Mouse (Mus musculus) skeletal muscle tissue, adult 2 months (tissue): ENCODE data around the gene Frmd4b.
A peak's percentile ranks its signal among the peaks of the same experiment; 100 is the strongest.

Experiments
- DNase-seq: peaks from one replicate; pipeline ENCODE4 v3.0.0-alpha.2; 2012; ENCODE audit warnings: low read depth, low spot score

Gene Frmd4b

GRCm38 (mm10) chr6:97370947-97371346 is 246.4 kb downstream of the Frmd4b start:
- DNase-seq = no peak

GRCm38 (mm10) chr6:97370460-97370859 is 246.9 kb downstream of the Frmd4b start:
- no peak for DNase-seq

GRCm38 (mm10) chr6:97363846-97364245 is 253.5 kb downstream of the Frmd4b start:
- DNase-seq = no peak

GRCm38 (mm10) chr6:97357606-97358005 is 259.7 kb downstream of the Frmd4b start:
- peak; percentile 18 for DNase-seq

- peak; percentile 7 for DNase-seq
Measured at GRCm38 (mm10) chr6:97356612-97357011, 260.7 kb downstream of the Frmd4b start.

- no peak for DNase-seq
Measured at GRCm38 (mm10) chr6:97355141-97355540, 262.2 kb downstream of the Frmd4b start.

GRCm38 (mm10) chr6:97353933-97354332 is 263.4 kb downstream of the Frmd4b start:
- no peak for DNase-seq

- no peak for DNase-seq
Measured at GRCm38 (mm10) chr6:97353371-97353770, 264.0 kb downstream of the Frmd4b start.

GRCm38 (mm10) chr6:97352505-97353154 is 264.7 kb downstream of the Frmd4b start:
- DNase-seq = no peak

- no peak for DNase-seq
Measured at GRCm38 (mm10) chr6:97349355-97350138, 267.8 kb downstream of the Frmd4b start.

- DNase-seq = no peak
Measured at GRCm38 (mm10) chr6:97346932-97347331, 270.4 kb downstream of the Frmd4b start.

GRCm38 (mm10) chr6:97346527-97346926 is 270.8 kb downstream of the Frmd4b start:
- no peak for DNase-seq

- no peak for DNase-seq
Measured at GRCm38 (mm10) chr6:97345921-97346320, 271.4 kb downstream of the Frmd4b start.

- no peak for DNase-seq
Measured at GRCm38 (mm10) chr6:97342185-97342584, 275.2 kb downstream of the Frmd4b start.

- no peak for DNase-seq
Measured at GRCm38 (mm10) chr6:97341628-97342027, 275.7 kb downstream of the Frmd4b start.

- DNase-seq = no peak
Measured at GRCm38 (mm10) chr6:97341148-97341547, 276.2 kb downstream of the Frmd4b start.

GRCm38 (mm10) chr6:97340211-97340791 is 277.0 kb downstream of the Frmd4b start:
- DNase-seq = no peak

GRCm38 (mm10) chr6:97339271-97339681 is 278.1 kb downstream of the Frmd4b start:
- DNase-seq = no peak

- DNase-seq = no peak
Measured at GRCm38 (mm10) chr6:97338843-97339242, 278.5 kb downstream of the Frmd4b start.

GRCm38 (mm10) chr6:97333323-97333722 is 284.0 kb downstream of the Frmd4b start:
- no peak for DNase-seq

- DNase-seq = no peak
Measured at GRCm38 (mm10) chr6:97323951-97324350, 293.4 kb downstream of the Frmd4b start.

- no peak for DNase-seq
Measured at GRCm38 (mm10) chr6:97322126-97322525, 295.2 kb downstream of the Frmd4b start.

- DNase-seq = no peak
Measured at GRCm38 (mm10) chr6:97321156-97321555, 296.2 kb downstream of the Frmd4b start.
